Mouse (Mus musculus): ENCODE measurements around the gene Col4a5. TPM values are rescaled to one million over a fixed set of nuclear protein-coding genes. Genes with fewer than 3 reads are reported as not detected.

Gene Col4a5
- 1 to 10 TPM; 3.4 to 3.9 TPM for total RNA-seq (2021)

- DNase-seq (ENCODE audit: extremely low spot score in 1 of 2, low spot score in 1 of 2), result peak in 1 of 2 experiments; percentile 6
These were observed at the start of gene Col4a5 for GRCm38 (mm10) chrX:141475110-141475509. TSS of gene Col4a5 (plus strand) at chrX:141475385.

- DNase-seq (ENCODE audit: extremely low spot score in 1 of 2, low spot score in 1 of 2), result no peak
These were observed 38.4 kb upstream of the Col4a5 start for GRCm38 (mm10) chrX:141436780-141437179.

DNA sequence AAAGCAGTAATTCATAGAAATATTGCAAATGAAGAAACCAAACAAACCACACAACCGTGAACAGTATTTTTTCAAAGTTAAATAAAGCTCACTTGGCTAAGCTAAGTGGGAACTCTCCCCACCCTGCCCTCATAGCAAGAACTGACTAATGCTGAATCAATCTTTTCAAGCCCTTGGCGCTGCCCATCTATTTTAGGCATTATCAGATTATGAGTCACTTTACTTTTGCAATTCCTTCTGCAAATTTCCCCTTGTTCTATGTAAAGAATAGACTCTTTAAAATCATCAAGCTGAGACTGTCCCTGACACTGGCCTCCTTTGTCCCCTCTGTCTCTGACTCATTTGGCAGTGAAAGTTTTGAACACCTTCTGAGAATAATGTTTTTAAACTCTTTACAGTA is 35.8 kb upstream of the Col4a5 start:
- no peak for DNase-seq (ENCODE audit: extremely low spot score in 1 of 2, low spot score in 1 of 2)

GRCm38 (mm10) chrX:141447936-141448335 is 27.2 kb upstream of the Col4a5 start:
- DNase-seq (ENCODE audit: extremely low spot score in 1 of 2, low spot score in 1 of 2), result no peak

DNA sequence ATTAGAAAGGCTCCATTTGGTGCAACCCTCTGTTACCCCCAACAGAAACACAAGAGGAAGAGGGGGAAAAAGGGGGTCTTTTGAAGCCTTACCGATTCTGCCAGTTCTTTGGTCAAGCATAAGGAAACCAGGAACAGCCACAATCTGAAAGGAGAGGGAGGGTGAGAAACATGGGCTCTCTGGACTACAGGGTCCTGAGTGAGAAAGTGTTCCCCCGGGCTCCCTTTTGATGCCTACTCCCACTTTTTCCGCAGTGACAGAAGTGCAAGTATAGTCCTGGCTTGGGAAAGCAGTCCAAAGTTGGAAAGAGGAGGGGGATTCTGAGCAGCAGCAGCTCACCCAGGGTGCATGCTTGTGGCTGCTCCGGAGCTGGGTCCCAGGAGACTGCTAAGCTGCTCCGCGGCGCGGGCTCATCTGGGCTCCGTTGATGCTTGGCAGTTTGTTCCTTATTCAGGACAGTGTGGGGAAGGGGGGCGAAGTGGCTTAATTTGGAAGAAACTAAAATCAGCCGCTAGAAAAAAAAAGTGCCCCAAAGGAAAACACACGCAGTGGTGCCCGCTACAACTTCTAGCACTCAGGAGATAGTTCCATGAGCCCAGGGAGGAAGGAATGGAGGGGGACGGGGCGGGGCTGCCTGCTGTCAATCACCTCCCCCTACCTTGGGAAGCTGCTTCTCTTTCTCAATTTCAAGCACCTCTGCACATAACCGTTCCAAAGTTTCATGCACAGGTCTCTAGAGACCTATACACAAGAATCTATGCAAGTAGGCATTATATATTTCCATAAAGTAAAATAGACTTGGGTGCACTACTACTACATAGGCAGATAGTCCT is 1.5 kb upstream of the Col4a5 start, which contains the start of gene Col4a6:
Gene Col4a6 (minus strand): TSS at position 607 of the 833 bp plus-strand sequence.
- no peak for DNase-seq (ENCODE audit: extremely low spot score in 1 of 2, low spot score in 1 of 2)

DNA sequence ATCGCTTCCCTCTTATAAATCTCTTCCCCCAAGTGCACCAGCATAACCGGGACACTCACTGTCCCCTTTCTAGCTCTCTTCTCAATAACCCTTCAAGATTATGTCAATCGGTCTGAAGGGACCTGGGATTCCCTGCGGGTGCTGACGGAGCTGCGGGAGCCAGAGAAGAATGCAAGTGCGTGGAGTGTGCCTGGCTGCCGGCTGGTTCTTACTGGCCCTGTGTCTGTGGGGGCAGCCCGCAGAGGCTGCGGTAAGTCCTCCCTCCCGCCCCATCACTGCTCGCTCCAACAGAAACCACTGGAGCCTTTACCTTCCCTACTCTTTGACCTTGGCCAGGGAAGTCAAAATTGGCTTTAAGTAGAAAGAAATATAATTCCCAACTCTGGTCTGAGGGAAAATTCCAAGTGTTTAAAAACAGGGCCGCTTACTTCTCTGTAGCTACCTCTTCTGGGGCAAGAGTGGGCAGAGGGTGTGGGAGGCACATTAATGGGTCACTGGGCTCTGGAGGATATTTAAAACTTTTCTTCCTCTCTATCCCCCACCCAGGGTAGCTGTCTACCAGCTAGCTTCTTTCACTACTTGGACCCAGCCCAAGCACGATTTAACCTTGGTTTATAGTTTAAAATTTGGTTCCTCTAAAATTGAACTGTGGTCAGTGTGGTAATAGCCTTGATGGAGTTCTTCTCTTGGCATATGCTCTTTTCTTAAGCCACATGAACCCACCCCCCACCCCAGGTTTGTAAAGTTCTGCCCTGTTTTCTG is 562 bp downstream of the Col4a5 start:
- no peak for DNase-seq (ENCODE audit: extremely low spot score in 1 of 2, low spot score in 1 of 2)

DNA sequence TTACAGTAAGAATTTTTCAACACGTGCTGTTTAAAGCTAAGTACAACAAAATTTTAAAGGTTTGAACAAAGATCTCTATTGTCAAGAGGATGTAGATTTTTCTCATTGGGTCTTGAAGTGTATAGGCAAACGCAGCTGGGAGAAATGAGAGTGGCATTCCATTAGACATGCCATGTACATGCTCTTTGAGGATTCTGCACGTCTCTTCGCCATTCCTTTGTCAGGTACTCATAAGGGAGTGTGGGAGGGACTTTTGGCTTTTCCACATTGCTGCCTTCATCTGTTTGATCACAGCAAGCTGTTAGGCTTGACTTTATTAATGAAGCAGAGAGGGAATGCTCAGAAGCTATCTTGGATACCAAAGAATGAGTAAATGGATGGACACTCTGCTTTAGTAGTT is 19.4 kb downstream of the Col4a5 start:
- no peak for DNase-seq (ENCODE audit: extremely low spot score in 1 of 2, low spot score in 1 of 2)

- DNase-seq (ENCODE audit: extremely low spot score in 1 of 2, low spot score in 1 of 2), result no peak
These were observed 27.9 kb downstream of the Col4a5 start for GRCm38 (mm10) chrX:141503125-141503524.

DNA sequence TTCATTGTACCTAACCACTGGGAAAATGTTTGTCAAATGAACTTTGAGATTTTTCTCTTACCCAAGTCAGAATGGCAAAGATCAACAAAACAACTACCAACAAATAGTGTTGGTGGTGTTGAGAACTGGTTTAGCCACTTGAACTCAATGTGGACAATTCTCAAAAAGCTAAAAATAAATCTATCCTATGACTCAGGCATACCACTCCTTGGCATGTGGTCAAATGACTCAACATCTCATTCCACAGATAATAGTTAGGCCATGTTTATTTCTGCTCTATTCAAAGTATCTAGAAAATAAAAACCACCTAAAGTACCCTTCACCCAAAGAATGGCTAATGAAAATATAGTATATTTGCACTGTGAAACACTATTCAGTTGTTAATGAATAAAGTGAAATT is 58.3 kb downstream of the Col4a5 start:
- DNase-seq (ENCODE audit: extremely low spot score in 1 of 2, low spot score in 1 of 2), result no peak

GRCm38 (mm10) chrX:141547471-141547870 is 72.3 kb downstream of the Col4a5 start:
- DNase-seq (ENCODE audit: extremely low spot score in 1 of 2, low spot score in 1 of 2), result no peak

GRCm38 (mm10) chrX:141590242-141590641 is 115.1 kb downstream of the Col4a5 start:
- peak in 1 of 2 experiments; percentile 6 for DNase-seq (ENCODE audit: extremely low spot score in 1 of 2, low spot score in 1 of 2)

- no peak for DNase-seq (ENCODE audit: extremely low spot score in 1 of 2, low spot score in 1 of 2)
These were observed 246.5 kb downstream of the Col4a5 start for GRCm38 (mm10) chrX:141721725-141722124.

GRCm38 (mm10) chrX:141723936-141724335 is 248.8 kb downstream of the Col4a5 start:
- DNase-seq (ENCODE audit: extremely low spot score in 1 of 2, low spot score in 1 of 2), result no peak

DNA sequence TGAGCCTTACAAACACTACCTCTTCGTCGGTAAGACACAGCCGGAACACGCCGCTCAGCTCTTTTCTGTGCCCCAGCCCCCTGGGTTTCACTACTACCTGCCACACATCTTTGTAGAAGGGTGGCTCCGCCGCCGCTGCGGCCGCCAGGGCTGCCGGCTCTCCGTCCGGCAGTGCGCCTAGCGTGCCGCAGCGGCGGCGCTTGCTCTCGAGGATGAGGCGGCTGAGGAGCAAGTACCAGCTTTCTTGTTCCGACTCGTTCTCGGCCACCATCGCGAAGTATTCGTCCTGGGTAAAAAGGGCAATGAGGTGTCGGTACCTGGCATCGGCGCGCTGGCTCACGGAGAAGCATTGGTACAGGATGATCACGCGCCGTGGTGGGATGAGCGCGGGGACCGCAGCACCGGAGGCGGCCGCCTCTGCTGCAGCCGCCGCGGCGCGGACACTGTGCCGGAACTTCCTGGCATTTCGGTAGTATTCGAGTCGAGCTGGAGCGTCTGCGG is 249.3 kb downstream of the Col4a5 start:
- no peak for DNase-seq (ENCODE audit: extremely low spot score in 1 of 2, low spot score in 1 of 2)

DNA sequence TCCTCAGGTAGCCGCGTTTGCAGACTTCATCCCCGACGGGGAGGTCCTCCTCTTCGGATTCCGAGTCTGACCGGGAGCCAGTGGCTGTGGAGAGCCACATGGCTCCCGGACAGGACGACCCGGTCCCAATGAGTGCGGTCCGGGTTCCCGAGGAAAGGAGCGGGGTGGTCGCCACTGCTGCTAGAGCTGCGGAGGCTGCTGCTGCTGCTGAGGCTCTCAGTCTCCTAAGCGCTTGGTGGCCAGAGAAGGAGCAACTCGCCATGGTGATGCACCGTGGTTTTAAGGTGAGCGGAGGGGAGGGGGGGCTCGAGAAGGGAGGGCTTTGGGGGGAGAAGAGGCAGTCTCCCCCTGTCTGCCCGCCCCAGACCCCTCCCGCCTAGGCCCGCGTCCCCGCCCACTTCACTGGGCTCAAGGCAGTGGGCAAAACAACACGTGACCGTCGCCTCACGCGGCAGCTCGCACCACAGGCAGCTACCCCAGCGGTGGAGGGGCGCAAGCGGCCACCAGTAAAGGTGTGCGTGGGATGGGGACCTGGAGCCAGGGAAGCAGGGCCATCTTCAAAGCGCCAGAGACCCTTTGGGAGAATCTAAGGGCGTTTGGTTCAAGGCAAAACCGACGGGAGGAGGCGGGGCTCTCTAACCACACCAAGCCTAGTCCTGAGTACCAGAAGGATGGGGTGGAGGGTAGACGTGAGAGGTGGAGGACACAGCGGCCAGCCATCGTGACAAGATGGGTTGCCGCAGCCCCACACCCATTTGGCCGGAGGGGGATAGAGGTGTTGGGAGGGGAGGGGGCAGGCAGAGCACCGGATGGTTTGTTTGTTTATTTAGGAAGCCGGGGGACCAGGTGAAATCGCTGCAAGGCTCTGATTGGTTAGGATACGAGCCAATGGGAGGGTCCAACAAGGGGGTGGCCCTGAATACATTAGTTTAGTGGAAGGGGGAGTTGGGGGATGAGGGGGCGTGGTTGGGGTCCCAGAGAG is 250.0 kb downstream of the Col4a5 start, which contains the start of gene Irs4:
Gene Irs4 (minus strand): TSS at position 327 of the 982 bp plus-strand sequence.
- no peak for DNase-seq (ENCODE audit: extremely low spot score in 1 of 2, low spot score in 1 of 2)

- DNase-seq (ENCODE audit: extremely low spot score in 1 of 2, low spot score in 1 of 2), result no peak
These were observed 254.4 kb downstream of the Col4a5 start for GRCm38 (mm10) chrX:141729570-141729969.
